Mouse (Mus musculus) CD4-positive, CD25-positive, alpha-beta regulatory T cell, adult 2 months (primary cell): ENCODE measurements around the gene Gm14597.
A peak's percentile ranks its signal among the peaks of the same experiment; 100 is the strongest.
"Not testable (repeated sequence)": the region's sequence is repeated elsewhere in the genome, so short reads cannot be mapped to it uniquely, and the experiment has no call there.

ENCODE experiments used
- DNase-seq: peaks from one replicate; pipeline ENCODE4 v3.0.0-alpha.2; 2012; ENCODE audit warnings: low read depth, low spot score

The Gm14597 gene

DNA sequence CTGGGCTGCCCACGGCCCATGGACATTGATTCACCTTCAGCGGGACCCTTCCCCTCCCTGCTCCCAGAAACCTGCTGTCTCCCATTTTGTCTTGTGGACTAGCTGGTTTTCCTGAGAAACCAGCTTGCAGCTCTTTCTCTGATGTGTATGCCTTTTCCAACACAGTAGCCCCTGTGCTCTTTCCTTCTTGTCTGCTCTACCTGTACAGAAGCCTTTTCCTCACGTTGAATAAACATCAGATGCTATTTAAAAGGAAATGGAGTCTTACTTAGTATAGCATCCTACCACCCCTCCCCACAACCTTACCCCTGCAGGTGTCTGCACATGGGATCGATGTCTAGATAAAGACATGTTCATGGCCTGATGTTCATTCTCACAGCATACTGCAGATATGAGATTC is at the start of gene Gm14597:
TSS of gene Gm14597 (minus strand) at position 101 of the 400 bp plus-strand sequence.
- not testable (repeated sequence) for DNase-seq

DNA sequence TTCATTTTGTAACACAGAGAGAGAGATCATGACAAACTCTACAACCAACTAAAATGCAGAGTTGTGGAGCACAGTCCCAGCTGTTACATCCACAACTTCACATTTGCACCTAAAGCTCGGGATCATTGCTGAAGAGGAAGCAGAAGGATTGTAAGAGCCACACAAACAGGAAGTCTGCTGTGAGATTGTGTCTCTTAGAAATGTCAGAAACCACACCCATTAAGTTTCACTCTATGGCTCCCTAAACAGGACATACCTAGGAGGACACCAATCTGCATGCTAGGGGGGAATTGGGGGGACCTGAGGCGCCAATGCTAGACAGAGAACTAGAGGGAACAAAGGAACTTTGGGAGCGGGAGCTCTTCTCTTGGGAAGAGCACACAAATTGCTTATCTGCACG is 44.1 kb upstream of the Gm14597 start:
- peak; percentile 1 for DNase-seq

DNA sequence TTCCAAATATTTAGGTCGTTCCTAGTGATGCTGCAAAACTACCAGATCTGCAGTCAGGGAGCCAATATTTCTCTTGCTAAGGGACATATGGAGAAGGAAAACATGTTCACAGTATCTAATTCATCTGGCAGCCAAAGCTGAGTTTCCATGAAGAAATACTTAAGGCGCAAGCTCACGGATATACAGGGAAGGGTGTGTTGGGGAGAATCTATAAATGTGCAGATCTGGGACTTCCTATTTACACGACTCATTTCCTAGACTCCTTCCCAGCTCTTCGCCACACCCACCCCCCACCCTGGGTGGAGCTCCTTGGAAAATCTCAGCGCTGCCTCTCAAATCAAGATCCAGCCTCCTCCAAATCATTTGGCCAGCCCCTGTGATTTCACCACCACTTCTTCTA is 37.1 kb upstream of the Gm14597 start:
- no peak for DNase-seq

DNA sequence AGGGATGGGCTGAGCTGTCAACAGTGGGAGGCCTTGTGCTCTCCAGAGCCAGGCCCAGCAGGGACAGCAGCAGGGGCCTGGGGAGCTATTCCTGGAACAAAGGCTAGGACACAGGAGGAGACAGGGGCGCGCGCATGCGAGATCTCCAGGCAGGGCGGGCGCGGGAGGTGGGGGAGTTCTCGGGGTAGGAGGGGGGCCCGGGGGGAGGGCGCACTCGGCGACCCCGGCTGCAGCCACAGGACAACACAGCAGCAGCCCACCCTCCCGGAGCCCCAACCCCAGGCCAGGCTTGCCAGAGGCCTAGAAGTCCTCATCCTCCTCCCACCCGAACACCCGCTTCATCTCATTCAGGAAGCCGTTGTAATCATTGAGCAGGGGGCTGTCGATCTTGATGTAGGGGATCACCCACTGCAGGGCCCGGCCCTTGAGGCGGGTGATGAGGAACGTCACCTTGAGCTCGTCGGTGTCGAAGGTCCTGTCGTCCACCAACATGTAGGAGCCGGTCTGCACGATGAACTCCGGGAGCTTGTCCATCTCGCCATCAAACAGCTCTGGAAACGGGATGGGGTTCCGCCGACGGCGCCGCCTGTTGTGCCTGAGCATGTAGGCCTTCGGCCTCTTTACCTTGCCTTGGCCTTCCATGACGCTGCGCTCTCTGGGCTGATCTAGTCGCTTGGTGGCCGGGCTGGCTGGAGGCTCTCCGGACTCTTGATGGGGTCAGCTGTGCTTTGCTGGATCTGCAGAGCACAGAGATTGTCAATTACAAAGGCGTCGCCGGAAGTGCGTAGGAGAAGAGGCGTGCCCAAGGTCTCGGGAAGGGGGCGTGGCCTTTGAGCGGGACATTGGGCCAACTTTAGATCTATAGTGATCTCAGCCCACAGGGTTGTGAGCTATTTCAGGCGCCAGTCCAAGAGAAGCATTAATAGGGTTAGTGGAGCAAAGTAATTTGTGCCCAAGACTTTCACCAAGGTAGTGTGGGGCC is 34.5 kb upstream of the Gm14597 start, which contains the start of gene Rtl8a:
TSS of gene Rtl8a (minus strand) at position 703 of the 982 bp plus-strand sequence.
- peak; percentile 87 for DNase-seq

DNA sequence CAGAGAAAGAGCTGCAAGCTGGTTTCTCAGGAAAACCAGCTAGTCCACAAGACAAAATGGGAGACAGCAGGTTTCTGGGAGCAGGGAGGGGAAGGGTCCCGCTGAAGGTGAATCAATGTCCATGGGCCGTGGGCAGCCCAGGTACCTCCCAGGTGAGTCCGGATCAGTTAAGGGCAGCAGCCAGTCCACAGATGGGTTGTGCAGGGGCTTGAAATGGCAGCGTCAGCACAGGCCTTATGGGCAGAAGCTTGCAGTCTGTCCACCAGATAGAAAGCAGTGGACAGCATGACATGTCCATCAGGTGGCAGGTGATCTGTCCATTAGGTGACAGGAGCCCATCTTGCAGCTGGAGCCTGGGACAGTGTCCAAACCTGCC is 33.8 kb upstream of the Gm14597 start:
- not testable (repeated sequence) for DNase-seq

DNA sequence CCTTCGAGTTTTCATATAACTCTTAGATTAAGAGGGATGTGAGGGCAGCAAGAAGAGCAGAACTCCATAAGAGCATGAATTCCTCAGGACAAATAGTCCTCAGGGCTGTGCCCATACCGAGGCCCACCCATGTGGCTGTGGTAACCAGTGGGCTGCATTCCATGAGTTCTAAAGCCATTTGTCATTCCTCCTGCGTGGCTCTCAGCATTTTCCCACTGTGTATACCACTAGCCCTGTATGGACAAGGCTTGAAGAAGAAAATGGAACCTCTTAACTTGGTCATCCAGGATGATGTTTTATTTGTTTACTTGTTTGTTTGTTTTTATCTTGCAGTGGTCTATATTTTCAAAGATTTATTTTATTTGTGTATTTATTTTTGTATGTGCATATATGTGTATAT is 29.3 kb upstream of the Gm14597 start:
- DNase-seq, result not testable (repeated sequence)

DNA sequence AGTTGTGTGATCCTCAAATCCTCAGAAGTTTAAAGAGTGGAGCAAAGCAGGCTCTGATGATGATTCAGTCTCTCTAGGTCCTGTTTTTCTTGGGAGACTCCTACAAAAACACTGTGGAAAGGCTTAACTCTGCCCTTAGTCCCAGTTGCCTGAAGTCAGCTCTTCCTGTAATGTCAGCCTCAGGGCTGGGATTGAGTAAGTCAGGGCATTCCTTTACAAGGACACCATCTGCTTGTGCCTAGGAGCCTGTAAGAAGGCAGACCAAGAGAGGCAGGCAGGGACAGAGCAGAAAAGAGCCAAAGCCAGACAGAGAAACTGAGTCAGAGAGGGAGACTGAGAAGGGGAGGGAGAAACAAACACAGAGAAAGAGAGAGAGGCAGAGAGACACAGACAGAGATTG is 2.6 kb upstream of the Gm14597 start:
- DNase-seq, result not testable (repeated sequence)

DNA sequence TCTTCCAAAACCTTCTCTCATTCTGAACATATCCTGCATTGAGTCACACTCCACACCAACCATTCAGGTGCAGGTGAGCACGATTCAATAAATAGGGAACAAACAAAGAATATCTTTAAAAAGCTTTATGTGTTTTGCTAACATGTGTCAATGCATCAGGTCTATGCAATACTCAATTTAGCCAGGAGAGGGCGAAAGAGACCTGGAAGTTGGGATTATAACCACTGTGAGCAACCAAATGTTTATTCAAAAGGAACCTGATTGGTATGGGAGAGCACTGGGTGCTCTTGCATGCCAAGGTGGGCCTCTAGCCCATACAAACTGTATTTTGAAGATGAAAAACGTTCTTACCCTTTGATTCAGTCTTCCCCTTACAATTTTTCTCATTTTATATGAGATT is 1.8 kb upstream of the Gm14597 start:
- peak; percentile 79 for DNase-seq

DNA sequence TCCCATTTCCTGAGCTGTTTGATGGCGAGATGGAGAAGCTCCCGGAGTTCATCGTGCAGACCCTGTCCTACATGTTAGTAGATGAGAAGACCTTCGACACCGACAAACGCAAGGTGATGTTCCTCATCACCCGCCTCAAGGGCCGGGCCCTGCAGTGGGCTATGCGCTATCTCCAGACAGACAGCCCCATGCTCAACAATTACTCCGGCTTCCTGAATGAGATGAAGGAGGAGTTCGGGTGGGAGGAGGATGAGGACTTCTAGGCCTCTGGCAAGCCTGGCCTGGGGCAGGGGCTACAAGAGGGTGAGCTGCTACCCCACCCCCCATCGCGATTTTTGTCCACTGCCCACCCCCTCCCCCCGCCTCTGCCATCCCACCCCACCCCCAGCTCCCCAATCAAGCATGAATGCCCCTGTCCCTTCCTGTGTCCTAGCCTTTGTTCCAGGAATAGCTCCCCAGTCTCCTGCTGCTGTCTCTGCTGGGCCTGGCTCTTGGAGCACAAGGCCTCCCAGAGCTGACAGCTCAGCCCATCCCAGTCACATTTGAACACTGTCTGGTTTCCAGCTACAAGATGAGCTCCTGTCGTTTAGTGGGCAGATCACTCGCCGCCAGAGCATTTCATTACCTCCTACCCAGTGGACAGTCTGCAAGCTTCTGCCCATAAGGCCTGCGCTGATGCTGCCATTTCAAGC is 511 bp downstream of the Gm14597 start:
- peak; percentile 2 for DNase-seq

DNA sequence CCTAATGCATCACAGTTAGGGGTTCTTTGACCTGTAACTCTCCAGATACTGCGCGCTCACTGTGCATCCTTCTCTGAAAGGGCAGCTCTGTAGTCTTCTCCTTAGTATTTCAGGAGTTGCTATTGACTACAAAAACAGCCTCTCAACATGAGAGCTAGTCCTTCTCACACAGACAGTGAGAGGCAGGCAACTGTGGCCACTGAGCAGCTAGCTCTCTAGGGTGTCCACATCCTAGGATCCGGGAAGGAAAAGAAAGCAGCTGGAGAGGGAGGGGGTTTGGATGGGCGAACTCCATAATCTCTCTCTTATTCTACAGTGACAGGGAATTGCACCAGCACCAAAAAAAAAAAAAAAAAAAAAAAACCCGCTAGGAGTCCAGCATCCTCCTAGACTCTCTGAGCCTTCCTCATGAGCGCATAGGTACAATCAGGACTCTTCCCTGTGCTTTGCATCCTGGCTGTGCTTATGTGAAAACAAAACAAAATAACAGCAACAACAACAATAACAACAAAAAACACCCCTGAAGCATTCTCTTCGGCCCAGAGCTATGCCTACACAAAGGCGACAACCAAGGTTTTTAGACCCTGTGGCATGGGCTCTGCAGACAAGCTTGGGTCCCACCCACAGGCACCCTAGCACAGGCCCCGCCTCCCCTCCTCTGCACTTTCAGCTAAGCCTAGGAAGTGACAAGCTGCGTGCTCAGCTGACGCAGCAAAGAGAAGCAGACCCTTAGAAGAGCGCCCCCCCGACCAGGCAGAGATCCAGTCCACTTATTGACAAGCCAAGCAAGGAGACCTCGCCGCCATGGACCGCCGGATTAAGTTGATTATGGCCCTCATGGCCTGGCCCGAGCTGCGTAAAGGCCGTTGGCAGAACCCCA is 1.3 kb downstream of the Gm14597 start, which contains the start of gene Rtl8c:
TSS of gene Rtl8c (plus strand) at position 791 of the 880 bp plus-strand sequence.
- peak; percentile 76 for DNase-seq

DNA sequence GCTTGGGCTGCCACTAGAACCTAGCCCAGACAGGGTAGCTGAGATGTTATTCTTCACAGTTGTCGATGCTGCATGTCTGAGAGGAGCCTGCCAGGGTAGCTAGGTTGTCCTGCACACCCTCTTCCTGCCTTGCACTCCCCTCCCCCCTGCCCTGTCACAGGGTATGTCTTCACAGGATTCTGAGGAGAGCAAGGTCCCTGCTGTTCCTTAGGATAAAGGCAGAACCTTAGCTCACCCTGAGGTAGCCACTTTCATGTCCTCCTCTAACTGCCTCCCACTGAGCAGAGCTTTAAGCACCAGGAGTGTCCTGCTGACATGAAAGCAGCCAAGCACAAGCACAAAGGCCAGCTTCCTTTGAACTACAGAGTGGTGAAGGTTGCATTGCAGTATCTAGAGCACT is 2.6 kb downstream of the Gm14597 start:
- DNase-seq, result not testable (repeated sequence)

DNA sequence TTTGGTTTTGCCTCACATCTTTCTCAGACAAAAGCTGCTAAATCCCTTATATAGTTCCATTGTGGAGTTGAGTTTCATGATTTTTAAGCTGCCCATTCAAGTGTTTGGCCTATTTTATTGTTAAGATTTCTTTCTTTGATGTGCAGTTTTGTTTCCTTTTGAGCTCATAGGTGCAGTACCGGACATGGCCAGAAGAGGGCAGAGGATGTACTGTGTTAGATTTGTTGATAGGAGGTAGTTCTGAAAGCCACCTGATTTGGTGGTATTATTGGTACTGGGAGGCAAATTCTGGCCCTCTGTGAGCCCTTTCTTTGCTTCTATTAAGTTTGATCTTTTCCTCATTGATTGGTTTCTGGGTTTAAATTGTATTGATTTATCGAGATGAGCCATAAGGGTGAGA is 8.8 kb downstream of the Gm14597 start:
- peak; percentile 0 for DNase-seq

DNA sequence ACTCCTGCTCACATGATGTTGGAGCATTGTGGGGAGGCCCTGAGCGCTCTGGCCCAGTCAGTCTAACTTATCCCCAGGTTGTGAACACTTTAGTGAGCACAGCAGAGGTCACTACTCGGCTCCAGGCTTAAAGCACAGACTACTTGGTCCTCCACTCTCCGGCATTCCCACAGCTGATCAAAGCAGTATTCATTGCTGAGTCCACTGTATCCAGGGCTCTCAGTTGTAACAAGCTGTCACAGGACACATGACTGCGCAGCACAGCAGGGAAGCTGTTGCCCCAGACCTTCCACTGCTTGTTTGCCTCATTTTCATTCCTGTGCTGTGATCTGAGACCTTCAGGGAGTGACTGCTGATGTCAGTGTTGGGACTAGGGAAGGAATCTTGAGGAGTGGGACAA is 25.4 kb downstream of the Gm14597 start:
- DNase-seq, result not testable (repeated sequence)

DNA sequence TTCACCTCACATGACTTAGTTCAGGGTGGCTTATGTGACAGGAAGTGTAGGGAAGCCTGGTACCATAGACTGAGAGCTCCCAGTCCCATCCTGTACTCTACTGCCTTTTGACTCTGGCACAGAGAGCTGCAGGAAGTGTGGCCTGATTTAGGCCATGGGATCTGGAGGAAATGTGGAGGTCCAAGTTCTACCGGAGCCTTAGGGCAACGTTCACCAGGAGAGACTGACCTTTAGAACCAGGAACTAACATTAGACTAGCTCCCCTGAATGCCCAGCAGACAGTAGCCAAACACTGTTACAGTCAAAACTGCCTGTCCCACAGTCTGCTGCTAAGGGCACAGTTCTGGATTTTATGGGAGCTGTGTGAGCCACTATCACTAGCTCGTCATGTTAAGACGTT is 27.4 kb downstream of the Gm14597 start:
- not testable (repeated sequence) for DNase-seq

DNA sequence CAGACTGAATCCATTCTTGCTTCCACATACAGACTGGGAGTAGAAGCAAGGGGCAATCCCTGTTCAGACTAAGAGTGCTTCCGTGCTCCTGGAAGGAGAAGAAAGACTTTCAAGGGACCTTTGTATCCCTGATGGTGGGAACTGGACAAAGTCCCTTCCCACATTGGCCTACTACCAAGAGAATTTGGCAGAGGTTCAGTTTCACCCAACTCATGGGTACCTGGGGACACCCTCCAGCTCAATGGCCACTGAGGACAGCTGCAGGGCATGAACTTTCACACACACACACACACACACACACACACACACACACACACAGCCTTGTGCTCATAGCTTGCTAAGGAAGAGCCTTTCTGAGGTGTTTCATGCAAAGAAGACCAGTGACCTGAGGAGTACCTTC is 29.5 kb downstream of the Gm14597 start:
- DNase-seq, result no peak
